Mouse (Mus musculus) MEL (cell line): ENCODE measurements around the gene Fkbp5. TPM values are rescaled to one million over a fixed set of nuclear protein-coding genes. Genes with fewer than 3 reads are reported as not detected.

Experiments
- DNase-seq: peaks from one replicate; pipeline ENCODE4 v3.0.0; 2011; ENCODE audit warnings: low read depth, low spot score
- H3K27ac ChIP-seq: 2 replicates; pipeline ENCODE4 v1.5.1; 2012; ENCODE audit warnings: low read depth, mild to moderate bottlenecking, control low read depth, low read length, moderate library complexity; ENCODE audit not compliant: control insufficient read depth
- H3K27me3 ChIP-seq, 2 experiments: fragments of 150-350 bp in 1 of 2; sonication (generic) in 1 of 2; 2 replicates each; pipeline ENCODE4 v1.6.1; 2012; ENCODE audit warnings: low read length in 2 of 2, mild to moderate bottlenecking in 2 of 2, improper control_type of control experiment in 1 of 2, moderate library complexity in 1 of 2; ENCODE audit not compliant: insufficient read depth in 2 of 2, control insufficient read depth in 1 of 2
- H3K36me3 ChIP-seq, 2 experiments: 2 replicates each; pipeline ENCODE4 v1.6.1; 2012 to 2014; ENCODE audit warnings: low read length in 2 of 2, improper control_type of control experiment in 1 of 2, inconsistent platforms in 1 of 2, mild to moderate bottlenecking in 1 of 2; ENCODE audit not compliant: insufficient read depth in 2 of 2, control insufficient read depth in 1 of 2
- H3K4me1 ChIP-seq, 2 experiments: fragments of 150-350 bp in 1 of 2; sonication (generic) in 1 of 2; 2 replicates each; pipeline ENCODE4 v1.6.1; 2012; ENCODE audit warnings: low read length in 2 of 2, improper control_type of control experiment in 1 of 2, mild to moderate bottlenecking in 1 of 2; ENCODE audit not compliant: insufficient read depth in 2 of 2, control insufficient read depth in 1 of 2
- H3K4me3 ChIP-seq, 2 experiments: fragments of 150-350 bp in 1 of 2; sonication (generic) in 1 of 2; 2 replicates each; pipeline ENCODE4 v1.5.1; 2012; ENCODE audit warnings: low read depth in 2 of 2, low read length in 2 of 2, mild to moderate bottlenecking in 2 of 2, moderate library complexity in 2 of 2, control low read depth in 1 of 2, improper control_type of control experiment in 1 of 2; ENCODE audit not compliant: control insufficient read depth in 1 of 2, insufficient read depth in 1 of 2
- H3K79me2 ChIP-seq: 2 replicates; pipeline ENCODE4 v1.6.1; 2012; ENCODE audit warnings: mild to moderate bottlenecking, low read length, moderate library complexity; ENCODE audit not compliant: control insufficient read depth, poor library complexity, insufficient read depth
- H3K9ac ChIP-seq: 2 replicates; pipeline ENCODE4 v1.6.1; 2012; ENCODE audit warnings: low read depth, mild to moderate bottlenecking, control low read depth, low read length, moderate library complexity; ENCODE audit not compliant: control insufficient read depth, poor library complexity, severe bottlenecking
- H3K9me3 ChIP-seq: fragments of 150-350 bp; sonication (generic); replicated peaks from 2 replicates; pipeline ENCODE4 v1.6.1; 2012; ENCODE audit warnings: mild to moderate bottlenecking, low read length, improper control_type of control experiment, moderate library complexity; ENCODE audit not compliant: insufficient read depth
- BHLHE40 ChIP-seq: IDR thresholded peaks from 2 replicates; pipeline ENCODE4 v1.6.1; 2012; ENCODE audit warnings: low read depth, mild to moderate bottlenecking, inconsistent platforms, low read length, improper control_type of control experiment, borderline replicate concordance
- CTCF ChIP-seq, 3 experiments: IDR thresholded peaks in 2 of 3; conservative IDR thresholded peaks in 1 of 3; 2 replicates each; pipeline ENCODE4 v1.5.1; 2011 to 2012; ENCODE audit warnings: low read length in 3 of 3, low read depth in 2 of 3, mild to moderate bottlenecking in 2 of 3, improper control_type of control experiment in 1 of 3, inconsistent platforms in 1 of 3, mixed read lengths in 1 of 3, moderate library complexity in 1 of 3; ENCODE audit not compliant: control insufficient read depth in 1 of 3, insufficient read depth in 1 of 3, poor library complexity in 1 of 3, severe bottlenecking in 1 of 3
- ELF1 ChIP-seq: IDR thresholded peaks from 2 replicates; pipeline ENCODE4 v1.6.1; 2014; ENCODE audit warnings: low read depth, mild to moderate bottlenecking, inconsistent platforms, low read length, improper control_type of control experiment, moderate library complexity
- HCFC1 ChIP-seq: IDR thresholded peaks from 2 replicates; pipeline ENCODE4 v1.6.1; 2012; ENCODE audit warnings: low read depth, mild to moderate bottlenecking, inconsistent platforms, low read length, improper control_type of control experiment, moderate library complexity
- JUND ChIP-seq: IDR thresholded peaks from 2 replicates; pipeline ENCODE4 v1.6.1; 2011; ENCODE audit warnings: low read depth, mild to moderate bottlenecking, improper control_type of control experiment, low read length
- MAFK ChIP-seq: IDR thresholded peaks from 2 replicates; pipeline ENCODE4 v1.6.1; 2011; ENCODE audit warnings: low read depth, mild to moderate bottlenecking, low read length, improper control_type of control experiment, borderline replicate concordance
- MAX ChIP-seq: IDR thresholded peaks from 2 replicates; pipeline ENCODE4 v1.6.1; 2011; ENCODE audit warnings: low read length, improper control_type of control experiment
- MAZ ChIP-seq: IDR thresholded peaks from 2 replicates; pipeline ENCODE4 v1.6.1; 2012; ENCODE audit warnings: low read depth, mild to moderate bottlenecking, inconsistent platforms, low read length, improper control_type of control experiment
- MXI1 ChIP-seq: IDR thresholded peaks from 2 replicates; pipeline ENCODE4 v1.6.1; 2011; ENCODE audit warnings: mild to moderate bottlenecking, low read depth, low read length, improper control_type of control experiment
- MYC ChIP-seq: IDR thresholded peaks from 2 replicates; pipeline ENCODE4 v1.6.1; 2011; ENCODE audit warnings: low read depth, mild to moderate bottlenecking, low read length, improper control_type of control experiment, moderate library complexity
- NELFE ChIP-seq: IDR thresholded peaks from 2 replicates; pipeline ENCODE4 v1.6.1; 2011; ENCODE audit warnings: low read depth, low read length, improper control_type of control experiment
- POLR2A ChIP-seq, 2 experiments: IDR thresholded peaks; 2 replicates each; pipeline ENCODE4 v1.6.1; 2011 to 2012; ENCODE audit warnings: low read length in 2 of 2, mild to moderate bottlenecking in 2 of 2, control low read depth in 1 of 2, improper control_type of control experiment in 1 of 2, low read depth in 1 of 2, moderate library complexity in 1 of 2; ENCODE audit not compliant: control insufficient read depth in 1 of 2, insufficient read depth in 1 of 2, poor library complexity in 1 of 2
- POLR2AphosphoS2 ChIP-seq: IDR thresholded peaks from 2 replicates; pipeline ENCODE4 v1.6.1; 2011; ENCODE audit warnings: low read length, improper control_type of control experiment
- POLR2AphosphoS5 ChIP-seq: IDR thresholded peaks from 2 replicates; pipeline ENCODE4 v1.6.1; 2012; ENCODE audit warnings: low read depth, borderline replicate concordance, mild to moderate bottlenecking, inconsistent platforms, low read length, moderate library complexity, mixed read lengths
- RCOR1 ChIP-seq: IDR thresholded peaks from 2 replicates; pipeline ENCODE4 v1.6.1; 2012; ENCODE audit warnings: low read depth, mild to moderate bottlenecking, inconsistent platforms, low read length, improper control_type of control experiment
- SIN3A ChIP-seq: IDR thresholded peaks from 2 replicates; pipeline ENCODE4 v1.6.1; 2012; ENCODE audit warnings: low read length, improper control_type of control experiment, inconsistent platforms
- SMC3 ChIP-seq: IDR thresholded peaks from 2 replicates; pipeline ENCODE4 v1.6.1; 2011; ENCODE audit warnings: low read depth, low read length, improper control_type of control experiment
- TBP ChIP-seq: IDR thresholded peaks from 2 replicates; pipeline ENCODE4 v1.8.0; 2011; ENCODE audit warnings: low read depth, low read length, improper control_type of control experiment
- USF1 ChIP-seq: IDR thresholded peaks from 2 replicates; pipeline ENCODE4 v1.6.1; 2014; ENCODE audit warnings: low read depth, mild to moderate bottlenecking, inconsistent platforms, low read length, improper control_type of control experiment, moderate library complexity
- ZC3H11A ChIP-seq: IDR thresholded peaks from 2 replicates; pipeline ENCODE4 v1.6.1; 2012; ENCODE audit warnings: low read depth, mild to moderate bottlenecking, inconsistent platforms, low read length, improper control_type of control experiment
- ZMIZ1 ChIP-seq: IDR thresholded peaks from 2 replicates; pipeline ENCODE4 v1.6.1; 2012; ENCODE audit warnings: low read depth, mild to moderate bottlenecking, inconsistent platforms, low read length, improper control_type of control experiment, moderate library complexity
- polyA plus RNA-seq, 2 experiments: library from polyadenylated mRNA; stranded (reverse) in 1 of 2; unstranded in 1 of 2; fragments of >175 nt in 1 of 2; fragments of >200 nt in 1 of 2; gene quantifications; 2 replicates each; pipeline versions ENCODE4 v1.2.1 to v1.2.4; 2012; ENCODE audit warnings: low replicate concordance in 2 of 2, low read depth in 1 of 2; ENCODE audit not compliant: insufficient read length in 2 of 2, insufficient read depth in 1 of 2, missing spikeins in 1 of 2
- total RNA-seq: library from RNA; depleted of rRNA; stranded (reverse); fragments of 300-350 nt; gene quantifications from 2 replicates; pipeline ENCODE4 v1.2.3, GENCODE M21; 2012

Gene Fkbp5
- total and polyA plus RNA-seq, 3 experiments, result 16.6 to 184 (median 44.3) TPM

GRCm38 (mm10) chr17:28520561-28520960, 3.2 kb upstream of the Fkbp5 start:
- no peak overlapping the region for H3K4me3 ChIP-seq
- peaks cover 0 to 21% of the 10 kb centered on the region in 2 experiments; a peak in 2 of 4 replicates for H3K36me3 ChIP-seq
- H3K4me1 ChIP-seq, result peaks cover 6 to 39% of the 10 kb centered on the region in 2 experiments; a peak in 3 of 4 replicates
- DNase-seq, result no peak
- H3K27ac ChIP-seq, result no peak overlapping the region
- peaks cover 5% of the 10 kb centered on the region; the same call in 1 of the 2 replicates for H3K79me2 ChIP-seq
- no peak overlapping the region for H3K9ac ChIP-seq
- H3K27me3 ChIP-seq, result no peaks in the 10 kb centered on the region
- no peaks in the 10 kb centered on the region for H3K9me3 ChIP-seq
- no peak for TF ChIP-seq ZC3H11A
- TF ChIP-seq ELF1, result no peak
- no peak for TF ChIP-seq CTCF (IDR thresholded peaks at IDR 0.05 in 2 of 3, conservative IDR thresholded peaks at IDR 0.05 in 1 of 3; ENCODE audit: control insufficient read depth in 1 of 3, insufficient read depth in 1 of 3, low read depth in 2 of 3, low read length in 3 of 3, poor library complexity in 1 of 3, severe bottlenecking in 1 of 3)
- no peak for TF ChIP-seq POLR2AphosphoS5

GRCm38 (mm10) chr17:28519827-28520226, 2.5 kb upstream of the Fkbp5 start:
- H3K9me3 ChIP-seq, result no peaks in the 10 kb centered on the region
- peaks cover 5% of the 10 kb centered on the region; the same call in 1 of the 2 replicates for H3K79me2 ChIP-seq
- peaks cover 6 to 39% of the 10 kb centered on the region in 2 experiments; a peak in 3 of 4 replicates for H3K4me1 ChIP-seq
- no peaks in the 10 kb centered on the region for H3K27me3 ChIP-seq
- peaks cover 0 to 19% of the 10 kb centered on the region in 2 experiments; a peak in 2 of 4 replicates for H3K36me3 ChIP-seq
- no peak for TF ChIP-seq BHLHE40
- peak; percentile 45 to 73 (median 66) for TF ChIP-seq CTCF (IDR thresholded peaks at IDR 0.05 in 2 of 3, conservative IDR thresholded peaks at IDR 0.05 in 1 of 3; ENCODE audit: control insufficient read depth in 1 of 3, insufficient read depth in 1 of 3, low read depth in 2 of 3, low read length in 3 of 3, poor library complexity in 1 of 3, severe bottlenecking in 1 of 3)
- DNase-seq, result peak; percentile 61
- no peak overlapping the region for H3K4me3 ChIP-seq
- H3K9ac ChIP-seq, result no peak overlapping the region
- no peak overlapping the region for H3K27ac ChIP-seq

DNA sequence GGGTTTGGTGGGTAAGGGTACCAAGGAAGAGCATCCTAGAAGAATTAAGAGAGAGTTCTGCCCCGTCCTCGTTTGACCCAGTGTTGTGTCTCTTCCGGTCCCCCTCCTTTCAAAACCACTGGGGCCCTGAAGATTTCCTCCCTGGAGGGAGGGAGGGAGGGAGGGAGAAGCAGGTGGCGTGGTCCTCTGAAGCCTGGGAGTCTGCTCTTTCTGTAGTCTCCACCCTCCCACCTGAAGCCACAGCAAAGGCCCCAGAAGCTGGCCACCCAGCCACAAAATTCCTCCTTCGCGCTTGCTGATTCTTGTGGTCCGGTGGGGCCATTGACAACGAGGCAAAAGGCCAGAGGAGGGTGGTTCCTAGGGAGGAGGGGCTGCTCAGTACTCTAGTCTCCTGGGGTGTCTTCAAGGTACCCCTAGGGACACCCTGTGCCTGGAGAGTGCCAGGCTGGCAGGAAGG, 1.3 kb upstream of the Fkbp5 start:
- H3K4me3 ChIP-seq, result peak overlapping the region; percentile 49 to 87
- TF ChIP-seq MAFK (no peak), USF1 (no peak), POLR2AphosphoS2 (peak; percentile 24; the same call in 1 of the 2 replicates), POLR2A (IDR thresholded peaks at IDR 0.05; ENCODE audit: control insufficient read depth in 1 of 2, insufficient read depth in 1 of 2, low read depth in 1 of 2, low read length in 2 of 2, poor library complexity in 1 of 2) (peak in 1 of 2 experiments; percentile 0; a peak in 1 of 4 replicates), MYC (no peak), HCFC1 (no peak; the same call in 1 of the 2 replicates), RCOR1 (no peak), ZMIZ1 (0 out of 2 replicates have a peak, but pooled peaks have one; percentile 28), TBP (0 out of 2 replicates have a peak, but pooled peaks have one; percentile 52), MAZ (peak; percentile 88; the same call in 1 of the 2 replicates), JUND (no peak), MAX (0 out of 2 replicates have a peak, but pooled peaks have one; percentile 9), ELF1 (0 out of 2 replicates have a peak, but pooled peaks have one; percentile 19), SMC3 (no peak), MXI1 (0 out of 2 replicates have a peak, but pooled peaks have one; percentile 10), SIN3A (peak; percentile 34; the same call in 1 of the 2 replicates), NELFE (0 out of 2 replicates have a peak, but pooled peaks have one; percentile 11)
- peaks cover 0 to 29% of the 10 kb centered on the region in 2 experiments; a peak in 3 of 4 replicates for H3K4me1 ChIP-seq
- DNase-seq, result no peak
- no peaks in the 10 kb centered on the region for H3K9me3 ChIP-seq
- H3K79me2 ChIP-seq, result peaks cover 5% of the 10 kb centered on the region; the same call in 1 of the 2 replicates
- peak overlapping the region; percentile 75 for H3K9ac ChIP-seq
- peak overlapping the region; percentile 89 for H3K27ac ChIP-seq
- no peaks in the 10 kb centered on the region for H3K27me3 ChIP-seq
- H3K36me3 ChIP-seq, result peaks cover 0 to 14% of the 10 kb centered on the region in 2 experiments; a peak in 2 of 4 replicates
